Mouse (Mus musculus): ENCODE results near the gene Reep1. TPM values are rescaled to one million over a fixed set of nuclear protein-coding genes. Genes with fewer than 3 reads are reported as not detected.

The Reep1 gene
- polyA plus RNA-seq, 1 experiment from 2014 or later: 20.3 TPM

- ATAC-seq (replicated peaks; ENCODE audit: extremely low read depth, insufficient read depth, low FRiP score): no peak
- no peak overlapping the region for H3K4me3 ChIP-seq (ENCODE audit: low read length)
- no peaks in the 10 kb centered on the region for H3K36me3 ChIP-seq (ENCODE audit: control insufficient read depth, insufficient read depth)
- H3K9ac ChIP-seq (ENCODE audit: low read length): no peak overlapping the region
- 82% methylated on average over 9 of the region's 9 CpGs for WGBS
- H3K27ac ChIP-seq (ENCODE audit: low read length): no peak overlapping the region
- no peak overlapping the region for H3K4me2 ChIP-seq (ENCODE audit: low read depth, low read length)
- H3K4me1 ChIP-seq (ENCODE audit: control insufficient read depth, insufficient read depth, low read length): peaks cover 3% of the 10 kb centered on the region; the same call in 1 of the 2 replicates
- no peaks in the 10 kb centered on the region for H3K27me3 ChIP-seq (ENCODE audit: control insufficient read depth, insufficient read depth, low read length)
- no peaks in the 10 kb centered on the region for H3K9me3 ChIP-seq (replicated peaks; ENCODE audit: control insufficient read depth, low read length)
Observed at GRCm38 (mm10) chr6:71745482-71746234, 38.3 kb downstream of the Reep1 start.

DNA sequence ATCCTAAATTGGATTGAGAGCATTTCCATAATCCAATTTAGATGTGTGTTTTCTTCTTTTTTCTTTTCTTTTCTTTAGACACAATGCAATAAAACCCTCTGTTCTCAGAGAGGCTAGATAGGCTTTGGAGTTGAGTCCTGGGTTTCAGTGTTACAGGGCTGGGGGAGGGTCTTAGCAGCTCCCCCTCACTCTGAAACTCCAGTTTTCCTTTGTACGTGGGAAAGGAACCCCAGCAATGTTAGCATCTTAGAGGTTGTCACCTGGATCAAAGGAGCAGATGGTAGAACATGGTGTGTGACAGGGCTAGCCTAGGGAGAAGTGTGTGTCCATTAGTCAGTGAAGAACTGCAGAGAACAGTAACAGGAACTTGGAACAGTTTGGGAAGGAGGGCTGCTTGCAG lies 38.9 kb downstream of the Reep1 start:
- Histone ChIP-seq H3K27me3 (ENCODE audit: control insufficient read depth, insufficient read depth, low read length) (no peaks in the 10 kb centered on the region), H3K9me3 (replicated peaks; ENCODE audit: control insufficient read depth, low read length) (no peaks in the 10 kb centered on the region), H3K4me2 (ENCODE audit: low read depth, low read length) (no peak overlapping the region), H3K4me1 (ENCODE audit: control insufficient read depth, insufficient read depth, low read length) (peaks cover under 1% of the 10 kb centered on the region; the same call in 1 of the 2 replicates), H3K4me3 (ENCODE audit: low read length) (no peak overlapping the region), H3K36me3 (ENCODE audit: control insufficient read depth, insufficient read depth) (no peaks in the 10 kb centered on the region), H3K9ac (ENCODE audit: low read length) (no peak overlapping the region), H3K27ac (ENCODE audit: low read length) (no peak overlapping the region)
- no peak for ATAC-seq (replicated peaks; ENCODE audit: extremely low read depth, insufficient read depth, low FRiP score)
- WGBS: 57% methylated on average over 1 of the region's 1 CpGs

DNA sequence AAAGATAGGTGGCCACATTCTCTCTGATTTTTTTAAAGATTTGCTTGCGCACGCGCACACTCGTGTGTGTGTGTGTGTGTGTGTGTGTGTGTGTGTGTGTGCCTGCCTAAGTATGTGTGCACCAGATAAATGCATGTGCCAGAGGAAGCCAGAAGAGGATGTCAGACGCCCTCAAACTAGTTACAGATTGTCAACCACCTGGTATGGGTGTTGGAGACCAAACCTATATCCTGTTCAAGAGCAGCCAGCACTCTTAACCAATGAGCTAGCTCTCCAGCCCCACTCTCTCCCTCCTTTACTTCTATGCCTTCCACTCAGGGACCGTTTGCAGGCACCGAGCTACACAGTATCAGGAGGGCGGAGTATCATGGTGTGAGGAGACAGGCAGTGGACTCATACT lies 39.5 kb downstream of the Reep1 start:
- Histone ChIP-seq H3K4me1 (ENCODE audit: control insufficient read depth, insufficient read depth, low read length) (peaks cover 6% of the 10 kb centered on the region; the same call in 1 of the 2 replicates), H3K27me3 (ENCODE audit: control insufficient read depth, insufficient read depth, low read length) (no peaks in the 10 kb centered on the region), H3K36me3 (ENCODE audit: control insufficient read depth, insufficient read depth) (no peaks in the 10 kb centered on the region), H3K27ac (ENCODE audit: low read length) (no peak overlapping the region), H3K4me3 (ENCODE audit: low read length) (no peak overlapping the region), H3K9ac (ENCODE audit: low read length) (no peak overlapping the region), H3K9me3 (replicated peaks; ENCODE audit: control insufficient read depth, low read length) (no peaks in the 10 kb centered on the region), H3K4me2 (ENCODE audit: low read depth, low read length) (no peak overlapping the region)
- ATAC-seq (replicated peaks; ENCODE audit: extremely low read depth, insufficient read depth, low FRiP score): peak; percentile 71; the same call in 1 of the 2 replicates
- 69% methylated on average over 8 of the region's 8 CpGs for WGBS

GRCm38 (mm10) chr6:71751602-71752001 lies 44.2 kb downstream of the Reep1 start:
- no peaks in the 10 kb centered on the region for H3K27me3 ChIP-seq (ENCODE audit: control insufficient read depth, insufficient read depth, low read length)
- no peak for ATAC-seq (replicated peaks; ENCODE audit: extremely low read depth, insufficient read depth, low FRiP score)
- H3K9me3 ChIP-seq (replicated peaks; ENCODE audit: control insufficient read depth, low read length): no peaks in the 10 kb centered on the region
- 24% methylated on average over 2 of the region's 2 CpGs for WGBS
- no peaks in the 10 kb centered on the region for H3K36me3 ChIP-seq (ENCODE audit: control insufficient read depth, insufficient read depth)
- no peak overlapping the region for H3K27ac ChIP-seq (ENCODE audit: low read length)
- H3K4me1 ChIP-seq (ENCODE audit: control insufficient read depth, insufficient read depth, low read length): peaks cover 30% of the 10 kb centered on the region
- H3K4me2 ChIP-seq (ENCODE audit: low read depth, low read length): no peak overlapping the region
- H3K9ac ChIP-seq (ENCODE audit: low read length): no peak overlapping the region
- no peak overlapping the region for H3K4me3 ChIP-seq (ENCODE audit: low read length)

- Histone ChIP-seq H3K9me3 (replicated peaks; ENCODE audit: control insufficient read depth, low read length) (no peaks in the 10 kb centered on the region), H3K4me3 (ENCODE audit: low read length) (no peak overlapping the region), H3K36me3 (ENCODE audit: control insufficient read depth, insufficient read depth) (no peaks in the 10 kb centered on the region), H3K27ac (ENCODE audit: low read length) (no peak overlapping the region), H3K4me2 (ENCODE audit: low read depth, low read length) (no peak overlapping the region), H3K4me1 (ENCODE audit: control insufficient read depth, insufficient read depth, low read length) (peaks cover 42% of the 10 kb centered on the region), H3K9ac (ENCODE audit: low read length) (no peak overlapping the region), H3K27me3 (ENCODE audit: control insufficient read depth, insufficient read depth, low read length) (no peaks in the 10 kb centered on the region)
- no peak for ATAC-seq (replicated peaks; ENCODE audit: extremely low read depth, insufficient read depth, low FRiP score)
- 25% methylated on average over 7 of the region's 7 CpGs for WGBS
Observed at GRCm38 (mm10) chr6:71752791-71753464, 45.6 kb downstream of the Reep1 start.

DNA sequence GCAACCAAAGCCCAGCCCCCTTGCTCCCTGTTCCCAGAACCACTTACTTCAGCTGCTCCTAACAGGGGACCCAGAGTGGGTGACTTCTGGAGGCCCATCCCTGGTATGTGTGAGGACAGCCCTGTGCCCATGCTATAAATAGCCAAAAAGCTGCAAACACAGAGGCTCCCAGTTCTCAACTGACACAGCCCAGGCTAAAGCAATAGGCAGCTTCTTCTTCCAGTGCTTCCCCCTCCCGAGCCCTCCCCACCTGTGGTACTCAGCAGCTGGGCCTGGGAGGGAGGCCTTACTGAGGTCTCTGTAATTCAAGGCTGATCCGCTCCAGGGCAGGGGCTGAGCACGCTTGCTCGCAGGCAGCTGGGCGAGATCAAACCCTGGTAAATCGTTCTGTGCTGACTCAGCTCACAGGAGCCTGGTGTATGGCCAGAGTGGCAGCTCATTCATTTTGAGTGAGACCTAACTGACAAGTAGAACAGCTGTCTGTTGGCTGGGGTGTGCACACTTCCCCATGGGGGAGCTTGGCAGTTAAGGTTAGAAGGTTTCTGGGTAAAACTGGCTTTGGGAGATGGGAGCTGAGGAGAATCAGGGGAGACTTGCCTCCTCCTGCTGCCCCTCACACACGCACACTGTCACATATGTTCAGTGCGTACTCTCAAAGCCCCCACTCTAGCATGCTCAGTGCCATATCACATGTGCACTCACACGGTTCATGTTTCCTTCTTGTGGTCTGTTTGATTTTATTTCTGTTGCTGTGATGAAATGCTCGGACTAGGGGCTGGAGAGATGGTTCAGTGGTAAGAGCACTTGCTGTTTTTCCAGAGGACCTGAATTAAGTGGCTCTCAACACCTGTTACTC lies 49.9 kb downstream of the Reep1 start:
- H3K4me2 ChIP-seq (ENCODE audit: low read depth, low read length): peak overlapping the region; percentile 32
- WGBS: 30% methylated on average over 10 of the region's 10 CpGs
- no peaks in the 10 kb centered on the region for H3K27me3 ChIP-seq (ENCODE audit: control insufficient read depth, insufficient read depth, low read length)
- peak; percentile 90 for ATAC-seq (replicated peaks; ENCODE audit: extremely low read depth, insufficient read depth, low FRiP score)
- H3K9me3 ChIP-seq (replicated peaks; ENCODE audit: control insufficient read depth, low read length): no peaks in the 10 kb centered on the region
- peak overlapping the region; percentile 56 for H3K9ac ChIP-seq (ENCODE audit: low read length)
- H3K27ac ChIP-seq (ENCODE audit: low read length): peak overlapping the region; percentile 88
- no peak overlapping the region for H3K4me3 ChIP-seq (ENCODE audit: low read length)
- H3K36me3 ChIP-seq (ENCODE audit: control insufficient read depth, insufficient read depth): no peaks in the 10 kb centered on the region
- peaks cover 38% of the 10 kb centered on the region for H3K4me1 ChIP-seq (ENCODE audit: control insufficient read depth, insufficient read depth, low read length)

- no peaks in the 10 kb centered on the region for H3K36me3 ChIP-seq (ENCODE audit: control insufficient read depth, insufficient read depth)
- H3K9me3 ChIP-seq (replicated peaks; ENCODE audit: control insufficient read depth, low read length): no peaks in the 10 kb centered on the region
- H3K4me3 ChIP-seq (ENCODE audit: low read length): no peak overlapping the region
- peaks cover 26% of the 10 kb centered on the region for H3K4me1 ChIP-seq (ENCODE audit: control insufficient read depth, insufficient read depth, low read length)
- no peak for ATAC-seq (replicated peaks; ENCODE audit: extremely low read depth, insufficient read depth, low FRiP score)
- no peak overlapping the region for H3K9ac ChIP-seq (ENCODE audit: low read length)
- no peaks in the 10 kb centered on the region for H3K27me3 ChIP-seq (ENCODE audit: control insufficient read depth, insufficient read depth, low read length)
- WGBS: 82% methylated on average over 4 of the region's 4 CpGs
- no peak overlapping the region for H3K27ac ChIP-seq (ENCODE audit: low read length)
- no peak overlapping the region for H3K4me2 ChIP-seq (ENCODE audit: low read depth, low read length)
Observed at GRCm38 (mm10) chr6:71758780-71759179, 51.4 kb downstream of the Reep1 start.

DNA sequence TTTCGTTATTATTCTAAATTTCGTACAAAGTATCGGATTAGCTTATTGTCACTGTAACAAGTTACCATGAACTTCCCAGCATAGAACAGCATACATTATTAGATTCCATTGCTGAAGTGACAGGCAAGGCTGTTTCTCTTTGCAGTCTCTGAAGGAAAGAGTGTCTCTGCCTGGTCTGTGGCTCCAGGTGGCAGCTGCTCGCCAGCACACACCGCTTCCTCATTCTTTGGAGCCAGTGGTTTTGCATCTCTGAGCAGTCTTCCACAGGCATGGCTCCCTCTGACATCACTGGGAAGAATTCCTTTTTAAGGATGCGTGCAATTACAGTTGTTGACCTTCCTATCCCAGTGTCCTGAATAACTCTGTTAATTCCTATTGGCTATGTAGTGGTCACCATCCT lies 52.7 kb downstream of the Reep1 start:
- no peak overlapping the region for H3K4me2 ChIP-seq (ENCODE audit: low read depth, low read length)
- no peaks in the 10 kb centered on the region for H3K9me3 ChIP-seq (replicated peaks; ENCODE audit: control insufficient read depth, low read length)
- no peak for ATAC-seq (replicated peaks; ENCODE audit: extremely low read depth, insufficient read depth, low FRiP score)
- H3K27me3 ChIP-seq (ENCODE audit: control insufficient read depth, insufficient read depth, low read length): no peaks in the 10 kb centered on the region
- peaks cover 26% of the 10 kb centered on the region for H3K4me1 ChIP-seq (ENCODE audit: control insufficient read depth, insufficient read depth, low read length)
- H3K27ac ChIP-seq (ENCODE audit: low read length): no peak overlapping the region
- H3K36me3 ChIP-seq (ENCODE audit: control insufficient read depth, insufficient read depth): no peaks in the 10 kb centered on the region
- no peak overlapping the region for H3K4me3 ChIP-seq (ENCODE audit: low read length)
- no peak overlapping the region for H3K9ac ChIP-seq (ENCODE audit: low read length)
- 85% methylated on average over 6 of the region's 6 CpGs for WGBS

Measured in heart, embryonic 16.5 days (tissue).